Mouse (Mus musculus) stomach, embryonic 14.5 days (tissue): ENCODE data around the gene Oard1. TPM values are rescaled to one million over a fixed set of nuclear protein-coding genes. Genes with fewer than 3 reads are reported as not detected.

ENCODE experiments used
- ATAC-seq: fragments of 200-750 bp; cut with Nextera tagmentation; 2 replicates; pipeline ENCODE4 v1.8.0; 2017; ENCODE audit warnings: low read depth, moderate TSS enrichment; ENCODE audit not compliant: insufficient number of reproducible peaks, insufficient read depth, low FRiP score
- H3K27ac ChIP-seq: fragments of 300-500 bp; sonication (generic); 2 replicates; pipeline ENCODE4 v1.5.1; 2014; ENCODE audit warnings: mild to moderate bottlenecking, low read length, moderate library complexity, mixed read lengths
- H3K27me3 ChIP-seq: fragments of 300-500 bp; sonication (generic); 2 replicates; pipeline ENCODE4 v1.6.1; 2014; ENCODE audit warnings: low read length, control low read depth, mixed read lengths; ENCODE audit not compliant: control insufficient read depth, insufficient read depth
- H3K36me3 ChIP-seq: fragments of 300-500 bp; sonication (generic); 2 replicates; pipeline ENCODE4 v1.6.1; 2014; ENCODE audit warnings: mild to moderate bottlenecking, control low read depth, low read length, moderate library complexity, mixed read lengths; ENCODE audit not compliant: control insufficient read depth, insufficient read depth
- H3K4me1 ChIP-seq: fragments of 300-500 bp; sonication (generic); 2 replicates; pipeline ENCODE4 v1.6.1; 2014; ENCODE audit warnings: low read length, control low read depth, mixed read lengths; ENCODE audit not compliant: control insufficient read depth, insufficient read depth
- H3K4me2 ChIP-seq: fragments of 300-500 bp; sonication (generic); replicated peaks from 2 replicates; pipeline ENCODE4 v1.6.1; 2014; ENCODE audit warnings: low read depth, low read length, control low read depth
- H3K4me3 ChIP-seq: fragments of 300-500 bp; sonication (generic); 2 replicates; pipeline ENCODE4 v1.5.1; 2014; ENCODE audit warnings: low read depth, low read length, control low read depth
- H3K9ac ChIP-seq: fragments of 300-500 bp; sonication (generic); replicated peaks from 2 replicates; pipeline ENCODE4 v1.6.1; 2014; ENCODE audit warnings: low read depth, mild to moderate bottlenecking, control low read depth, low read length, moderate library complexity, mixed read lengths
- H3K9me3 ChIP-seq: fragments of 300-500 bp; sonication (generic); 2 replicates; pipeline ENCODE4 v1.6.1; 2016; ENCODE audit warnings: low read depth, low read length, control low read depth; ENCODE audit not compliant: control insufficient read depth
- WGBS: fragments of 180-500 bp; shearing (Covaris S2); extraction: QIAGEN DNeasy Blood & Tissue Kit; methylation state at CpG from one replicate; pipeline ENCODE4 v1.1.7; 2014; 5-methylcytosine and 5-hydroxymethylcytosine counted together
- polyA plus RNA-seq: library from polyadenylated mRNA; unstranded; fragments of >200 nt; fragmentation: Nextera tagmentation; extraction: Ambion mirVana; gene quantifications from 2 replicates; pipeline ENCODE4 v1.2.1, GENCODE M21; 2014

Oard1 gene
- polyA plus RNA-seq, 1 experiment from 2014 or later: 62.8 TPM

- 92% methylated on average over 3 of the region's 3 CpGs for WGBS
Measured at GRCm38 (mm10) chr17:48402751-48403150, 7.1 kb upstream of the Oard1 start.

GRCm38 (mm10) chr17:48403848-48404247 is 6.0 kb upstream of the Oard1 start:
- H3K4me3 ChIP-seq: no peak overlapping the region
- 83% methylated on average over 2 of the region's 2 CpGs for WGBS
- H3K4me2 ChIP-seq: no peak overlapping the region
- H3K4me1 ChIP-seq: peaks cover 16% of the 10 kb centered on the region; the same call in 1 of the 2 replicates
- no peaks in the 10 kb centered on the region for H3K27me3 ChIP-seq
- peaks cover 13% of the 10 kb centered on the region for H3K36me3 ChIP-seq
- no peak for ATAC-seq
- H3K9ac ChIP-seq: no peak overlapping the region
- no peak overlapping the region for H3K27ac ChIP-seq
- H3K9me3 ChIP-seq: no peaks in the 10 kb centered on the region

More at GRCm38 (mm10) chr17:48402751-48403150, 7.1 kb upstream of the Oard1 start:
- no peak for ATAC-seq
- Histone ChIP-seq H3K9me3 (no peaks in the 10 kb centered on the region), H3K9ac (no peak overlapping the region), H3K4me1 (peaks cover 10% of the 10 kb centered on the region; the same call in 1 of the 2 replicates), H3K4me3 (no peak overlapping the region), H3K36me3 (peaks cover 24% of the 10 kb centered on the region), H3K27me3 (no peaks in the 10 kb centered on the region), H3K4me2 (no peak overlapping the region), H3K27ac (no peak overlapping the region)

DNA sequence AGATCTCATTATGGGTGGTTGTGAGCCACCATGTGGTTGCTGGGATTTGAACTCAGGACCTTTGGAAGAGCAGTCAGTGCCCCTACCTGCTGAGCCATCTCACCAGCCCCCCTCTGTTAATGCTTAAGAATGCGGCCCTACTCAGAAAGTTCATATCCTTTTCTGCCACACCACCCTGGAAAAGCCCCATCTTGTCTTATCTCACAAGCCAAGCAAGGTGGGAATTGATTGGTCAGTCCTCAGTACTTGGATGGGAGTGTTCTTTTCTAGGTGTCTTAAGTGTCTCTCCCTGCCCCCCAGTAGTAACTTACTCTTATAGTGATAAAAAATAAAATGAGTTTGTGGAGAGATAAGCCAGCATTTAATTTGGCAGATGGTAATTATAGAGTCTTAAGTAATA is 5.1 kb upstream of the Oard1 start:
- ATAC-seq: no peak
- Histone ChIP-seq H3K36me3 (peaks cover 6% of the 10 kb centered on the region), H3K27ac (no peak overlapping the region), H3K4me3 (no peak overlapping the region), H3K4me2 (no peak overlapping the region), H3K27me3 (no peaks in the 10 kb centered on the region), H3K4me1 (peaks cover 16% of the 10 kb centered on the region; the same call in 1 of the 2 replicates), H3K9ac (no peak overlapping the region), H3K9me3 (no peaks in the 10 kb centered on the region)
- 77% methylated on average over 1 of the region's 1 CpGs for WGBS

- Histone ChIP-seq H3K27ac (no peak overlapping the region), H3K4me2 (no peak overlapping the region; the same call in 1 of the 2 replicates), H3K9me3 (no peaks in the 10 kb centered on the region), H3K9ac (no peak overlapping the region), H3K27me3 (no peaks in the 10 kb centered on the region), H3K4me3 (no peak overlapping the region), H3K4me1 (peaks cover 25% of the 10 kb centered on the region; the same call in 1 of the 2 replicates), H3K36me3 (no peaks in the 10 kb centered on the region)
- WGBS: 92% methylated on average over 4 of the region's 4 CpGs
- no peak for ATAC-seq
Measured at GRCm38 (mm10) chr17:48407154-48407553, 2.7 kb upstream of the Oard1 start.

GRCm38 (mm10) chr17:48407910-48408525 is 1.8 kb upstream of the Oard1 start:
- H3K9me3 ChIP-seq: no peaks in the 10 kb centered on the region
- ATAC-seq: no peak
- H3K27ac ChIP-seq: peak overlapping the region; percentile 100
- peaks cover 25% of the 10 kb centered on the region; the same call in 1 of the 2 replicates for H3K4me1 ChIP-seq
- no peaks in the 10 kb centered on the region for H3K27me3 ChIP-seq
- H3K9ac ChIP-seq: peak overlapping the region; percentile 100
- H3K36me3 ChIP-seq: peaks cover 6% of the 10 kb centered on the region; the same call in 1 of the 2 replicates
- peak overlapping the region; percentile 88 for H3K4me3 ChIP-seq
- 3% methylated on average over 8 of the region's 8 CpGs for WGBS
- peak overlapping the region; percentile 68 for H3K4me2 ChIP-seq

- Histone ChIP-seq H3K4me3 (peak overlapping the region; percentile 88), H3K27ac (peak overlapping the region; percentile 100), H3K4me1 (peaks cover 25% of the 10 kb centered on the region; the same call in 1 of the 2 replicates), H3K4me2 (peak overlapping the region; percentile 68), H3K36me3 (peaks cover 6% of the 10 kb centered on the region; the same call in 1 of the 2 replicates), H3K27me3 (no peaks in the 10 kb centered on the region), H3K9ac (peak overlapping the region; percentile 100), H3K9me3 (no peaks in the 10 kb centered on the region)
- WGBS: 1% methylated on average over 46 of the region's 47 CpGs
- peak; percentile 29 for ATAC-seq
Measured at GRCm38 (mm10) chr17:48408526-48409291, 1.1 kb upstream of the Oard1 start.

DNA sequence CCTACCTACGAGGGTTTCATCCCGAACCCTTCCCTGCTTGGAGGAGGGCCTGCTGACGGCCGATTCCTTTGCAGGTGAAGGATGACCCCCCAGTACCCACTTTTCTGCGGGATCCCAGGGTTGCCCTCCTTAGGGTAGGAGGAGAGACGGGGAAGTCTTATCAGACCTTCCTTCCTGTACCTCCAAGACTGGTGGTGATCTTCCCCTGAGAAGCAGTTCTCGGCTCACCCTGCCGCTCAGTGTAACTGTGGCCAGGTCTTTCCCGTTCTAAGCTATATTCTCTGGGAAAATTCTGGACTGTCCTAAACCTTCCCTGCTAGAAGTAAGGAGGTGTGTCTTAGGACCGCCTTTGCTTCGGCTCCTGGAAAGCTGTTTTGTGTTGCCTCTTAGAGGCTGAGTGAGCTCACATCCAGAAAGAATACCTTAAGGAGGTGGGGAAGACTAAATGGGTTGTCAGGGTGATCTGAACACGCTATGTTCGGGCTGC is 528 bp downstream of the Oard1 start:
- 1% methylated on average over 13 of the region's 13 CpGs for WGBS

DNA sequence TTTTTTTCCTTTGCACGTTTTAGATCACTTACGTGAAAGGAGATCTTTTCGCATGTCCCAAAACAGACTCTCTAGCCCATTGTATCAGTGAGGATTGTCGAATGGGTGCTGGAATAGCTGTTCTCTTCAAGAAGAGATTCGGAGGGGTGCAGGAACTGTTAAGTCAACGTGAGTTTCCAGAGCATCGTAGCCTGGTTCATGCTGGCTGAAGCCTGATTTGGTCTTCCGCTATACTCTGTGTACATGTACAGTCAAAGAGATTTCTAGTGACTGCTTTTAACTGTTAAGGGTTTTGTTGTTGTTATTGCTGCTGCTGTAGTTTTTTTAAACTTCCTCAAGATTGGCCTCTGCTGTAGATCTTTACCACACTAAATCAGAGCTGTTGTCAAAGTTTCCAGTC is 1.4 kb downstream of the Oard1 start:
- Histone ChIP-seq H3K27me3 (no peaks in the 10 kb centered on the region), H3K9me3 (no peaks in the 10 kb centered on the region)

More for the DNA sequence above, 528 bp downstream of the Oard1 start:
- Histone ChIP-seq H3K4me1 (peaks cover 25% of the 10 kb centered on the region; the same call in 1 of the 2 replicates), H3K36me3 (peaks cover 9% of the 10 kb centered on the region; the same call in 1 of the 2 replicates), H3K4me2 (peak overlapping the region; percentile 81), H3K27me3 (no peaks in the 10 kb centered on the region), H3K27ac (peak overlapping the region; percentile 98), H3K9ac (peak overlapping the region; percentile 57), H3K4me3 (peak overlapping the region; percentile 88), H3K9me3 (no peaks in the 10 kb centered on the region)
- peak; percentile 8; the same call in 1 of the 2 replicates for ATAC-seq

More for the DNA sequence above, 1.4 kb downstream of the Oard1 start:
- Histone ChIP-seq H3K27ac (peak overlapping the region; percentile 98), H3K4me1 (peaks cover 25% of the 10 kb centered on the region; the same call in 1 of the 2 replicates), H3K36me3 (peaks cover 14% of the 10 kb centered on the region; the same call in 1 of the 2 replicates), H3K4me3 (peak overlapping the region; percentile 88), H3K4me2 (peak overlapping the region; percentile 81), H3K9ac (peak overlapping the region; percentile 57; the same call in 1 of the 2 replicates)
- no peak for ATAC-seq
- 30% methylated on average over 8 of the region's 8 CpGs for WGBS
